Mouse (Mus musculus) MEL (cell line): ENCODE measurements at regions not wholly inside any gene's neighbourhood (a gene's known extent, or its start where the extent isn't known, plus 50 kb on each side); places are given as distances from the start of the nearest gene placed in this dataset.

Experiments used
- DNase-seq: peaks from one replicate; pipeline ENCODE4 v3.0.0; 2011; ENCODE audit warnings: low read depth, low spot score
- H3K27ac ChIP-seq: 2 replicates; pipeline ENCODE4 v1.5.1; 2012; ENCODE audit warnings: low read depth, mild to moderate bottlenecking, control low read depth, low read length, moderate library complexity; ENCODE audit not compliant: control insufficient read depth
- H3K27me3 ChIP-seq, 2 experiments: fragments of 150-350 bp in 1 of 2; sonication (generic) in 1 of 2; 2 replicates each; pipeline ENCODE4 v1.6.1; 2012; ENCODE audit warnings: low read length in 2 of 2, mild to moderate bottlenecking in 2 of 2, improper control_type of control experiment in 1 of 2, moderate library complexity in 1 of 2; ENCODE audit not compliant: insufficient read depth in 2 of 2, control insufficient read depth in 1 of 2
- H3K36me3 ChIP-seq, 2 experiments: 2 replicates each; pipeline ENCODE4 v1.6.1; 2012 to 2014; ENCODE audit warnings: low read length in 2 of 2, improper control_type of control experiment in 1 of 2, inconsistent platforms in 1 of 2, mild to moderate bottlenecking in 1 of 2; ENCODE audit not compliant: insufficient read depth in 2 of 2, control insufficient read depth in 1 of 2
- H3K4me1 ChIP-seq, 2 experiments: fragments of 150-350 bp in 1 of 2; sonication (generic) in 1 of 2; 2 replicates each; pipeline ENCODE4 v1.6.1; 2012; ENCODE audit warnings: low read length in 2 of 2, improper control_type of control experiment in 1 of 2, mild to moderate bottlenecking in 1 of 2; ENCODE audit not compliant: insufficient read depth in 2 of 2, control insufficient read depth in 1 of 2
- H3K4me3 ChIP-seq, 2 experiments: fragments of 150-350 bp in 1 of 2; sonication (generic) in 1 of 2; 2 replicates each; pipeline ENCODE4 v1.5.1; 2012; ENCODE audit warnings: low read depth in 2 of 2, low read length in 2 of 2, mild to moderate bottlenecking in 2 of 2, moderate library complexity in 2 of 2, control low read depth in 1 of 2, improper control_type of control experiment in 1 of 2; ENCODE audit not compliant: control insufficient read depth in 1 of 2, insufficient read depth in 1 of 2
- H3K79me2 ChIP-seq: 2 replicates; pipeline ENCODE4 v1.6.1; 2012; ENCODE audit warnings: mild to moderate bottlenecking, low read length, moderate library complexity; ENCODE audit not compliant: control insufficient read depth, poor library complexity, insufficient read depth
- H3K9ac ChIP-seq: 2 replicates; pipeline ENCODE4 v1.6.1; 2012; ENCODE audit warnings: low read depth, mild to moderate bottlenecking, control low read depth, low read length, moderate library complexity; ENCODE audit not compliant: control insufficient read depth, poor library complexity, severe bottlenecking
- H3K9me3 ChIP-seq: fragments of 150-350 bp; sonication (generic); replicated peaks from 2 replicates; pipeline ENCODE4 v1.6.1; 2012; ENCODE audit warnings: mild to moderate bottlenecking, low read length, improper control_type of control experiment, moderate library complexity; ENCODE audit not compliant: insufficient read depth
- CHD1 ChIP-seq: IDR thresholded peaks from 2 replicates; pipeline ENCODE4 v1.6.1; 2012; ENCODE audit warnings: low read depth, mild to moderate bottlenecking, inconsistent platforms, low read length, improper control_type of control experiment
- CHD2 ChIP-seq: IDR thresholded peaks from 2 replicates; pipeline ENCODE4 v1.6.1; 2011; ENCODE audit warnings: low read length, improper control_type of control experiment
- CTCF ChIP-seq, 3 experiments: IDR thresholded peaks in 2 of 3; conservative IDR thresholded peaks in 1 of 3; 2 replicates each; pipeline ENCODE4 v1.5.1; 2011 to 2012; ENCODE audit warnings: low read length in 3 of 3, low read depth in 2 of 3, mild to moderate bottlenecking in 2 of 3, improper control_type of control experiment in 1 of 3, inconsistent platforms in 1 of 3, mixed read lengths in 1 of 3, moderate library complexity in 1 of 3; ENCODE audit not compliant: control insufficient read depth in 1 of 3, insufficient read depth in 1 of 3, poor library complexity in 1 of 3, severe bottlenecking in 1 of 3
- E2F4 ChIP-seq: IDR thresholded peaks from 2 replicates; pipeline ENCODE4 v1.6.1; 2011; ENCODE audit warnings: low read depth, low read length, improper control_type of control experiment, borderline replicate concordance
- EP300 ChIP-seq, 2 experiments: IDR thresholded peaks; 2 replicates each; pipeline ENCODE4 v1.6.1; 2011; ENCODE audit warnings: improper control_type of control experiment in 2 of 2, low read length in 2 of 2, low read depth in 1 of 2, mild to moderate bottlenecking in 1 of 2
- GABPA ChIP-seq: IDR thresholded peaks from 2 replicates; pipeline ENCODE4 v1.6.1; 2012; ENCODE audit warnings: low read depth, mild to moderate bottlenecking, inconsistent platforms, low read length, improper control_type of control experiment, moderate library complexity
- GATA1 ChIP-seq: IDR thresholded peaks from 2 replicates; pipeline ENCODE4 v1.6.1; 2011; ENCODE audit warnings: low read depth, low read length, improper control_type of control experiment
- MEF2A ChIP-seq: IDR thresholded peaks from 2 replicates; pipeline ENCODE4 v1.6.1; 2014; ENCODE audit warnings: low read depth, mild to moderate bottlenecking, inconsistent platforms, low read length, improper control_type of control experiment; ENCODE audit not compliant: poor library complexity, insufficient replicate concordance, severe bottlenecking; ENCODE audit errors: extremely low read depth
- NELFE ChIP-seq: IDR thresholded peaks from 2 replicates; pipeline ENCODE4 v1.6.1; 2011; ENCODE audit warnings: low read depth, low read length, improper control_type of control experiment
- NRF1 ChIP-seq: IDR thresholded peaks from 2 replicates; pipeline ENCODE4 v1.6.1; 2014; ENCODE audit warnings: low read depth, mild to moderate bottlenecking, inconsistent platforms, low read length, improper control_type of control experiment, moderate library complexity; ENCODE audit not compliant: poor library complexity, insufficient read depth, severe bottlenecking
- POLR2AphosphoS2 ChIP-seq: IDR thresholded peaks from 2 replicates; pipeline ENCODE4 v1.6.1; 2011; ENCODE audit warnings: low read length, improper control_type of control experiment
- RAD21 ChIP-seq: IDR thresholded peaks from 2 replicates; pipeline ENCODE4 v1.6.1; 2011; ENCODE audit warnings: mild to moderate bottlenecking, low read depth, low read length, improper control_type of control experiment
- RCOR1 ChIP-seq: IDR thresholded peaks from 2 replicates; pipeline ENCODE4 v1.6.1; 2012; ENCODE audit warnings: low read depth, mild to moderate bottlenecking, inconsistent platforms, low read length, improper control_type of control experiment
- SMC3 ChIP-seq: IDR thresholded peaks from 2 replicates; pipeline ENCODE4 v1.6.1; 2011; ENCODE audit warnings: low read depth, low read length, improper control_type of control experiment
- TAL1 ChIP-seq: IDR thresholded peaks from 2 replicates; pipeline ENCODE4 v1.6.1; 2012; ENCODE audit warnings: mild to moderate bottlenecking, inconsistent platforms, low read length, moderate library complexity, mixed read lengths
- TBP ChIP-seq: IDR thresholded peaks from 2 replicates; pipeline ENCODE4 v1.8.0; 2011; ENCODE audit warnings: low read depth, low read length, improper control_type of control experiment
- UBTF ChIP-seq: IDR thresholded peaks from 2 replicates; pipeline ENCODE4 v1.6.1; 2012; ENCODE audit warnings: low read depth, mild to moderate bottlenecking, inconsistent platforms, low read length, improper control_type of control experiment, moderate library complexity, borderline replicate concordance; ENCODE audit not compliant: insufficient read depth
- USF1 ChIP-seq: IDR thresholded peaks from 2 replicates; pipeline ENCODE4 v1.6.1; 2014; ENCODE audit warnings: low read depth, mild to moderate bottlenecking, inconsistent platforms, low read length, improper control_type of control experiment, moderate library complexity
- ZC3H11A ChIP-seq: IDR thresholded peaks from 2 replicates; pipeline ENCODE4 v1.6.1; 2012; ENCODE audit warnings: low read depth, mild to moderate bottlenecking, inconsistent platforms, low read length, improper control_type of control experiment
- ZKSCAN1 ChIP-seq: IDR thresholded peaks from 2 replicates; pipeline ENCODE4 v1.6.1; 2012; ENCODE audit warnings: low read depth, mild to moderate bottlenecking, inconsistent platforms, low read length, improper control_type of control experiment, moderate library complexity
- ZNF384 ChIP-seq: IDR thresholded peaks from 2 replicates; pipeline ENCODE4 v1.6.1; 2012; ENCODE audit warnings: low read depth, mild to moderate bottlenecking, inconsistent platforms, low read length, improper control_type of control experiment

DNA sequence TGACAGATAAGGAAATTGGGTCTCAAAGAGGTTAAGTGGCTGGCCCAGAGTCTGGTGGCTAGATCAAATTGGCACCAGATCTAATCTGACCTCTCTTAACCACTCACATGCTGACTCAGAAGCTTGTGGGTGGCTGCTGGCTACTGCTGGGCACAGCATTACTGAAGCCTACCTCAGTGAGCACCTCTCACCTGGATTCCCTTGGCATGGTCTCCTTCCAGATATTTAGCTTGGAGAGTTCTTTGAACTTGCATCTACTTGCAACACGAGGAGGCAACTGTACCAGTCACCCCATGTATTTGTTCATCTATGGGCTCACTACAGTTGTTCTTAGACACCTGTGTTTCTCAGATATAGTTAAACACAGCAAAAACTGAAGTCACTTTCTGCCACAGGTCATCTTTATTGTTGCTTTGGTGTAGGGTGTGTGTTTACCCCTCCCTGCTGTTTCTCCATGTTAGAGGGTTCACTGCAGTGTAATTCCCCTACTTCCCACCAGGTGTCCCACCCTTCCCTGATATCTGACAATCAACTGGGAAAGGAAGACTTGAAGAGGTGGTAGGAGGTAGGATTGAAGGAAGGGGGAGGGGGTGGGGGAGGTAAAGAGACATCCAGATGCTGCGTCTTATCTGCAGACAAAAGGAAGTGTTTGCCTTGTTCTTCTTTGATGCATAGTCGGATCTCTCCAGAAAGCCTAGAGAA, 133.7 kb upstream of the Camk1g start:
- Histone ChIP-seq H3K79me2 (no peaks in the 10 kb centered on the region), H3K4me3 (no peak overlapping the region), H3K27ac (no peak overlapping the region), H3K27me3 (no peaks in the 10 kb centered on the region; a peak in 1 of 4 replicates), H3K9me3 (no peaks in the 10 kb centered on the region), H3K9ac (no peak overlapping the region), H3K4me1 (no peaks in the 10 kb centered on the region), H3K36me3 (no peaks in the 10 kb centered on the region)
- DNase-seq = peak; percentile 23
- TF ChIP-seq UBTF (no peak), USF1 (no peak), GATA1 (no peak), RAD21 (peak; percentile 56), CTCF (IDR thresholded peaks at IDR 0.05 in 2 of 3, conservative IDR thresholded peaks at IDR 0.05 in 1 of 3; ENCODE audit: control insufficient read depth in 1 of 3, insufficient read depth in 1 of 3, low read depth in 2 of 3, low read length in 3 of 3, poor library complexity in 1 of 3, severe bottlenecking in 1 of 3) (peak; percentile 36 to 77 (median 59); a peak in 5 of 6 replicates), CHD2 (no peak), TBP (no peak), EP300 (IDR thresholded peaks at IDR 0.05; ENCODE audit: low read depth in 1 of 2, low read length in 2 of 2) (no peak), GABPA (no peak), SMC3 (peak; percentile 62), ZC3H11A (peak; percentile 53)

DNA sequence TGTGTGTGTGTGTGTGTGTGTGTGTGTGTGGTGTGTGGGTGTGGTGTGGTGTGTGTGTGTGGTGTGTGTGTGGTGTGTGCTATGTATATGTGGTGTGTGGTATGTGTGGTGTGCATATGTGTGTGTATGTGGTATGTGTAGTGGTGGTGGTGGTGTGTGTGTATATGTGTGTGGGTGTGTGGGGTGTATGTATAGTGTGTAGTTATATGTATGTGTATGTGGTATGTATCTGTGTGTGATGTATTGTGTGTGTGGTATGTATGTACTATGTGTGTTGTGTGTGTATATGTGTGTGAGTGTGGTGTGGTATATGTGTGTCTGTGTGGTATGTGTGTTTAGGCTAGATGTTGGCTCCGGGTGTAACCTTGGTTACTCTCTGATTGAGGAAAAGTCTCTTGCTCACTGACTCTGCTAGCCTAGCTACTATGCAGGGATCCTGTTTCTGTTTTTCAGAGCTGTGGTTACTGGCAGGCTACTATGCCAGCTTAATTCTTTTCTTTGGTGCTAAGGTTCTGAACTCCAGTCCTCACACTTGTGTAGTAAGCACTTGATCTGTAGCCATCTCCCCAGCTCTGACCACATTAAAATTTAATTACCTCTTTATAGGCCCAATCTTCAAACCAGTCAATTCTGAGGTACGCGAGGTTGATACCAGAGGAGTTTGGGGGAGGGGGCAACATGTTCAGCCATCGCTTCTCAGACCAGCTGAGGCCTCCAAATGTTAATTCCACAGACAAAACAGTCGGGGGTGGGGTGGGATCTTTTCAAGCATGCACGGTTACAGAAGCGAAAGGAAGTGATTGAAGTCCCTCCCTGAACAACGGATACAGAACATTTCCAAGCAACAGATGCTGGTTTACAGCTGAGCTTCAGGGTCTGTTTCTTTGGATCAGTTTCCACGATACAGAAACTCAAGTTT, 126.4 kb upstream of the Camk1g start:
- DNase-seq = no peak
- Histone ChIP-seq H3K9ac (no peak overlapping the region), H3K9me3 (no peaks in the 10 kb centered on the region), H3K27me3 (no peaks in the 10 kb centered on the region), H3K4me3 (no peak overlapping the region), H3K79me2 (no peaks in the 10 kb centered on the region), H3K27ac (no peak overlapping the region), H3K36me3 (no peaks in the 10 kb centered on the region), H3K4me1 (no peaks in the 10 kb centered on the region)
- TF ChIP-seq ZKSCAN1 (no peak), ZNF384 (no peak), MEF2A (no peak), RCOR1 (no peak), TAL1 (no peak), NELFE (no peak), E2F4 (no peak), NRF1 (no peak), POLR2AphosphoS2 (no peak), ZC3H11A (no peak), USF1 (no peak), CHD1 (no peak)
